Mouse (Mus musculus): ENCODE data around the gene Pla2g3. TPM values are rescaled to one million over a fixed set of nuclear protein-coding genes. Genes with fewer than 3 reads are reported as not detected.
A peak's percentile ranks its signal among the peaks of the same experiment; 100 is the strongest.

Pla2g3 gene
- total and polyA plus RNA-seq, 2 experiments from 2014 or later, result 0.08 to 0.11 TPM

- Histone ChIP-seq H3K9me3 (replicated peaks; ENCODE audit: control insufficient read depth, low read length) (no peaks in the 10 kb centered on the region), H3K4me3 (ENCODE audit: low read depth, low read length) (no peak overlapping the region), H3K36me3 (replicated peaks; ENCODE audit: control insufficient read depth, insufficient read depth, low read length) (no peaks in the 10 kb centered on the region), H3K27me3 (ENCODE audit: control insufficient read depth, insufficient read depth, low read length) (no peaks in the 10 kb centered on the region), H3K4me2 (ENCODE audit: low read depth, low read length) (no peak overlapping the region), H3K4me1 (ENCODE audit: control insufficient read depth, insufficient read depth) (no peaks in the 10 kb centered on the region), H3K9ac (replicated peaks; ENCODE audit: low read depth, low read length) (no peak overlapping the region), H3K27ac (ENCODE audit: low read depth) (no peak overlapping the region)
- WGBS, result 33% methylated on average over 1 of the region's 1 CpGs
- ATAC-seq (ENCODE audit: insufficient read depth, low read depth), result no peak
- peak; percentile 76 for TF ChIP-seq CTCF (IDR thresholded peaks at IDR 0.05; ENCODE audit: low read depth)
- no peak for TF ChIP-seq EP300 (IDR thresholded peaks at IDR 0.05; ENCODE audit: low read depth)
- no peak for DNase-seq (ENCODE audit: low spot score)
Measured at GRCm38 (mm10) chr11:3456354-3456753, 31.7 kb upstream of the Pla2g3 start.

GRCm38 (mm10) chr11:3458428-3459104 is 29.5 kb upstream of the Pla2g3 start:
- DNase-seq (ENCODE audit: low spot score) (no peak), ATAC-seq (ENCODE audit: insufficient read depth, low read depth) (no peak)
- Histone ChIP-seq H3K9me3 (replicated peaks; ENCODE audit: control insufficient read depth, low read length) (no peaks in the 10 kb centered on the region), H3K4me3 (ENCODE audit: low read depth, low read length) (no peak overlapping the region), H3K36me3 (replicated peaks; ENCODE audit: control insufficient read depth, insufficient read depth, low read length) (no peaks in the 10 kb centered on the region), H3K27ac (ENCODE audit: low read depth) (no peak overlapping the region), H3K27me3 (ENCODE audit: control insufficient read depth, insufficient read depth, low read length) (no peaks in the 10 kb centered on the region), H3K9ac (replicated peaks; ENCODE audit: low read depth, low read length) (no peak overlapping the region), H3K4me1 (ENCODE audit: control insufficient read depth, insufficient read depth) (no peaks in the 10 kb centered on the region), H3K4me2 (ENCODE audit: low read depth, low read length) (no peak overlapping the region)
- 80% methylated on average over 9 of the region's 13 CpGs for WGBS
- TF ChIP-seq EP300 (IDR thresholded peaks at IDR 0.05; ENCODE audit: low read depth) (no peak), CTCF (IDR thresholded peaks at IDR 0.05; ENCODE audit: low read depth) (no peak)

GRCm38 (mm10) chr11:3459105-3459468 is 29.0 kb upstream of the Pla2g3 start:
- H3K27ac ChIP-seq (ENCODE audit: low read depth), result no peak overlapping the region
- no peaks in the 10 kb centered on the region for H3K9me3 ChIP-seq (replicated peaks; ENCODE audit: control insufficient read depth, low read length)
- ATAC-seq (ENCODE audit: insufficient read depth, low read depth), result no peak
- H3K36me3 ChIP-seq (replicated peaks; ENCODE audit: control insufficient read depth, insufficient read depth, low read length), result no peaks in the 10 kb centered on the region
- H3K9ac ChIP-seq (replicated peaks; ENCODE audit: low read depth, low read length), result no peak overlapping the region
- no peaks in the 10 kb centered on the region for H3K27me3 ChIP-seq (ENCODE audit: control insufficient read depth, insufficient read depth, low read length)
- no peak for DNase-seq (ENCODE audit: low spot score)
- no peak overlapping the region for H3K4me2 ChIP-seq (ENCODE audit: low read depth, low read length)
- 75% methylated on average over 2 of the region's 2 CpGs for WGBS
- TF ChIP-seq CTCF (IDR thresholded peaks at IDR 0.05; ENCODE audit: low read depth), result no peak
- no peak for TF ChIP-seq EP300 (IDR thresholded peaks at IDR 0.05; ENCODE audit: low read depth)
- H3K4me1 ChIP-seq (ENCODE audit: control insufficient read depth, insufficient read depth), result no peaks in the 10 kb centered on the region
- H3K4me3 ChIP-seq (ENCODE audit: low read depth, low read length), result no peak overlapping the region

GRCm38 (mm10) chr11:3462846-3463245 is 25.2 kb upstream of the Pla2g3 start:
- Histone ChIP-seq H3K9ac (replicated peaks; ENCODE audit: low read depth, low read length) (no peak overlapping the region), H3K27ac (ENCODE audit: low read depth) (no peak overlapping the region), H3K4me2 (ENCODE audit: low read depth, low read length) (no peak overlapping the region), H3K4me3 (ENCODE audit: low read depth, low read length) (no peak overlapping the region), H3K27me3 (ENCODE audit: control insufficient read depth, insufficient read depth, low read length) (no peaks in the 10 kb centered on the region), H3K9me3 (replicated peaks; ENCODE audit: control insufficient read depth, low read length) (no peaks in the 10 kb centered on the region), H3K36me3 (replicated peaks; ENCODE audit: control insufficient read depth, insufficient read depth, low read length) (no peaks in the 10 kb centered on the region), H3K4me1 (ENCODE audit: control insufficient read depth, insufficient read depth) (no peaks in the 10 kb centered on the region)
- 75% methylated on average over 1 of the region's 1 CpGs for WGBS
- no peak for TF ChIP-seq CTCF (IDR thresholded peaks at IDR 0.05; ENCODE audit: low read depth)
- no peak for TF ChIP-seq EP300 (IDR thresholded peaks at IDR 0.05; ENCODE audit: low read depth)
- no peak for DNase-seq (ENCODE audit: low spot score)
- ATAC-seq (ENCODE audit: insufficient read depth, low read depth), result no peak

- Histone ChIP-seq H3K27me3 (ENCODE audit: control insufficient read depth, insufficient read depth, low read length) (no peaks in the 10 kb centered on the region), H3K4me1 (ENCODE audit: control insufficient read depth, insufficient read depth) (no peaks in the 10 kb centered on the region), H3K9ac (replicated peaks; ENCODE audit: low read depth, low read length) (no peak overlapping the region), H3K27ac (ENCODE audit: low read depth) (no peak overlapping the region), H3K4me3 (ENCODE audit: low read depth, low read length) (no peak overlapping the region), H3K36me3 (replicated peaks; ENCODE audit: control insufficient read depth, insufficient read depth, low read length) (no peaks in the 10 kb centered on the region), H3K4me2 (ENCODE audit: low read depth, low read length) (no peak overlapping the region), H3K9me3 (replicated peaks; ENCODE audit: control insufficient read depth, low read length) (no peaks in the 10 kb centered on the region)
- 24% methylated on average over 11 of the region's 11 CpGs for WGBS
- no peak for TF ChIP-seq EP300 (IDR thresholded peaks at IDR 0.05; ENCODE audit: low read depth)
- no peak for TF ChIP-seq CTCF (IDR thresholded peaks at IDR 0.05; ENCODE audit: low read depth)
- no peak for DNase-seq (ENCODE audit: low spot score)
- ATAC-seq (ENCODE audit: insufficient read depth, low read depth), result no peak
Measured at GRCm38 (mm10) chr11:3471448-3471850, 16.6 kb upstream of the Pla2g3 start.

- no peaks in the 10 kb centered on the region for H3K36me3 ChIP-seq (replicated peaks; ENCODE audit: control insufficient read depth, insufficient read depth, low read length)
- no peak overlapping the region for H3K27ac ChIP-seq (ENCODE audit: low read depth)
- H3K4me2 ChIP-seq (ENCODE audit: low read depth, low read length), result no peak overlapping the region
- no peaks in the 10 kb centered on the region for H3K4me1 ChIP-seq (ENCODE audit: control insufficient read depth, insufficient read depth)
- H3K9ac ChIP-seq (replicated peaks; ENCODE audit: low read depth, low read length), result no peak overlapping the region
- DNase-seq (ENCODE audit: low spot score) (peak; percentile 88), ATAC-seq (ENCODE audit: insufficient read depth, low read depth) (peak; percentile 86)
- no peak overlapping the region for H3K4me3 ChIP-seq (ENCODE audit: low read depth, low read length)
- TF ChIP-seq EP300 (IDR thresholded peaks at IDR 0.05; ENCODE audit: low read depth) (no peak), CTCF (IDR thresholded peaks at IDR 0.05; ENCODE audit: low read depth) (peak; percentile 94)
- WGBS, result 18% methylated on average over 1 of the region's 1 CpGs
- no peaks in the 10 kb centered on the region for H3K9me3 ChIP-seq (replicated peaks; ENCODE audit: control insufficient read depth, low read length)
- no peaks in the 10 kb centered on the region for H3K27me3 ChIP-seq (ENCODE audit: control insufficient read depth, insufficient read depth, low read length)
Measured at GRCm38 (mm10) chr11:3472484-3472883, 15.6 kb upstream of the Pla2g3 start.
